Mouse (Mus musculus) kidney, postnatal 4 days (tissue): ENCODE data around the gene Gm15140.
"Not testable (repeated sequence)": the region's sequence is repeated elsewhere in the genome, so short reads cannot be mapped to it uniquely, and the experiment has no call there.

Experiments
- DNase-seq, 2 experiments: peaks; one replicate each; pipeline ENCODE4 v3.0.0; 2021; ENCODE audit warnings: mixed read lengths in 2 of 2

Gene Gm15140

DNA sequence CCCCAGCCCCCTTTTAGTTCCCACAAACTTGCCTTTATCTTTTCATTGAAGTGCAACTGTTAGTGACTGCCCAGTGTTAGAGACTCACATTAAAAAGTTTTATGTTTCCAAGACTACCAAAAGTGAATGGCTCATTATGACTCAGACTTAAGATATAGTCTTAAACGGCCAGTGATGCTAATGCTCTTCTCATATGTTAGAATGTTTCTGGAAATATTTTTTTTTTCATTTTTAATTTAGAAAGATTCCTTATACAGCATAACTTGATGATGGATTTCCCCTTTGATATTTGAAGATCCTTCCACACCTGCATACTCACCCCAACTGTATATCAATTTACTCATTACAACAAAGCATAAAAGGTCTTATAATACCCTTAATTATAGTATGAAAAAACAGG lies at the start of gene Gm15140:
TSS of gene Gm15140 (minus strand) at position 101 of the 400 bp plus-strand sequence.
- not testable (repeated sequence) for DNase-seq
